Mouse (Mus musculus): ENCODE results near the gene Zfp683. TPM values are rescaled to one million over a fixed set of nuclear protein-coding genes. Genes with fewer than 3 reads are reported as not detected.

Gene Zfp683
- total RNA-seq, 1 experiment: not detected

DNA sequence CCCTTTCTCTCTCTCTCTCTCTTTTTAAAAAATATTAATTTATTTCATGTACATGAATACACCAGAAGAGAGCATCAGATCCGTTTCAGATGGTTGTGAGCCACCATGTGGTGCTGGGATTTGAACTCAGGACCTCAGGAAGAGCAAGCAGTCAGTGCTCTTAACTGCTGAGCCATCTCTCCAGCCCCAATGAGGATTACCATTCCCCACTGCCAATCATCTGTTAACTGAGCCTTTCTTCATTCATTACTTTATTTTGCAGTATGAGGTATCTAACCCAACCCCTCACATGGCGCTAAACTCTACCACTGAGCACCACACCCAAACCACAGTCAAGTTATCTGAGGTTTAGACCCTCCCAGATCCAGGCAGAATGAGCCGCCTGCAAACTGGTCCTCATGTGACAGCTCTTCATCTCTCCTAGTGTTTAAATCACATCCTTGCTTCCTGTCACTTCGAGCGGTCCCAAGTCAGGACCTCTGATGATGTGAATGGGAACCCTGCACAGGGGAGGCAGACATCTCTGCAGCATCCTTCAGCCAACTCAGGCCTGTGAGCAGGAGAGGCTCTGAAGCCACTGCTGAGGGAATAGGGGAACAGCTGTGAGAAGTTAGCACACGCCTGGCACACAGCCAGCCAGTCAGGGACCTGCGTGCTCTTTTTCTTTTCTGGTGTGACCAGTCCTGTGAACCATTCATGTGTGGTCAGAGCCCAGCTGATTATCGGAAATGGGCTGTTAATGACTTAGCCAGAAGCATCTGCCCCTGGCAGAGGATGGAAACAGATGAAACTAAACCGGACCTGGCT, 12.1 kb upstream of the Zfp683 start:
- Histone ChIP-seq H3K4me1 (ENCODE audit: control insufficient read depth in 2 of 2, insufficient read depth in 2 of 2, low read length in 2 of 2, poor library complexity in 1 of 2) (peaks cover 0 to 2% of the 10 kb centered on the region in 2 experiments; a peak in 1 of 4 replicates), H3K36me3 (ENCODE audit: control insufficient read depth, insufficient read depth, low read length, poor library complexity, severe bottlenecking) (no peaks in the 10 kb centered on the region), H3K4me3 (ENCODE audit: insufficient read depth in 1 of 2, low read depth in 1 of 2, low read length in 2 of 2, poor library complexity in 1 of 2, severe bottlenecking in 1 of 2) (no peak overlapping the region), H3K27ac (ENCODE audit: insufficient read depth, low read depth, low read length, poor library complexity, severe bottlenecking) (no peak overlapping the region), H3K9me3 (ENCODE audit: control insufficient read depth, insufficient read depth, low read depth, low read length) (peaks cover 2% of the 10 kb centered on the region; the same call in 1 of the 2 replicates), H3K9ac (ENCODE audit: insufficient read depth, low read depth, low read length, poor library complexity, severe bottlenecking) (no peak overlapping the region)
- TF ChIP-seq ZNF384 (IDR thresholded peaks at IDR 0.05; ENCODE audit: low read depth, low read length): no peak
- no peak for TF ChIP-seq CHD2 (IDR thresholded peaks at IDR 0.05; ENCODE audit: low read depth, low read length)
- no peak for TF ChIP-seq MAFK (IDR thresholded peaks at IDR 0.05; ENCODE audit: insufficient read depth, low read depth, low read length)
- TF ChIP-seq HCFC1 (IDR thresholded peaks at IDR 0.05; ENCODE audit: borderline replicate concordance, insufficient read depth, low read length): no peak
- TF ChIP-seq ZC3H11A (IDR thresholded peaks at IDR 0.05; ENCODE audit: borderline replicate concordance, low read depth, low read length): no peak
- no peak for DNase-seq (ENCODE audit: low read depth, low spot score)
- in situ Hi-C loops (cut with MboI; ENCODE audit: low sequenced_read_pairs in 2 of 2, unreplicated experiment in 2 of 2): no loop called here

GRCm38 (mm10) chr4:134043041-134043440, 10.6 kb upstream of the Zfp683 start:
- no peak overlapping the region for H3K4me3 ChIP-seq (ENCODE audit: insufficient read depth in 1 of 2, low read depth in 1 of 2, low read length in 2 of 2, poor library complexity in 1 of 2, severe bottlenecking in 1 of 2)
- H3K4me1 ChIP-seq (ENCODE audit: control insufficient read depth in 2 of 2, insufficient read depth in 2 of 2, low read length in 2 of 2, poor library complexity in 1 of 2): peaks cover 0 to 2% of the 10 kb centered on the region in 2 experiments; a peak in 1 of 4 replicates

DNA sequence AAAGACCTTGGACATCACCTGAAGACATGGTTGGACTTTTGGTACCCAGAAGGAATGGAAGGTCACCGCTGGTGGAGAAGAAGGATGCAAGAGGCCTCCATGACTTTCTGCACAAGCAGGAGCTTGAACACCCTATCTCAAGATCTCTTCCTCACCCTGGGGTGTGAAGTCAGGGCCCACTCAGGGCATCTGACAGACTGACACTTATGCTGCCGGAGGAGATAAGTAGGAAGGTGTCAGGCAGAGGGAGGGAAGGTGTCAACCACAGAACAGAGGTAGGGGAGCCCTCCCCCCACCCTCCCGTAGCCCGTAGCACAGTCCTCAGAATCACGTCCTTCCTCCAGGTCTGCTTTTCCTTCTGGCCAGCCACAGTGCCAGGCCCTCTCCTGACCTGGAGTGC, 6.0 kb upstream of the Zfp683 start:
- peaks cover 2% of the 10 kb centered on the region; the same call in 1 of the 2 replicates for H3K9me3 ChIP-seq (ENCODE audit: control insufficient read depth, insufficient read depth, low read depth, low read length)
- no peak overlapping the region for H3K27ac ChIP-seq (ENCODE audit: insufficient read depth, low read depth, low read length, poor library complexity, severe bottlenecking)
- H3K36me3 ChIP-seq (ENCODE audit: control insufficient read depth, insufficient read depth, low read length, poor library complexity, severe bottlenecking): no peaks in the 10 kb centered on the region
- no peak for DNase-seq (ENCODE audit: low read depth, low spot score)
- TF ChIP-seq MAFK (IDR thresholded peaks at IDR 0.05; ENCODE audit: insufficient read depth, low read depth, low read length) (no peak), HCFC1 (IDR thresholded peaks at IDR 0.05; ENCODE audit: borderline replicate concordance, insufficient read depth, low read length) (no peak), CHD2 (IDR thresholded peaks at IDR 0.05; ENCODE audit: low read depth, low read length) (no peak), ZC3H11A (IDR thresholded peaks at IDR 0.05; ENCODE audit: borderline replicate concordance, low read depth, low read length) (no peak), ZNF384 (IDR thresholded peaks at IDR 0.05; ENCODE audit: low read depth, low read length) (no peak)
- in situ Hi-C loops (cut with MboI; ENCODE audit: low sequenced_read_pairs in 2 of 2, unreplicated experiment in 2 of 2): no loop called here
- no peak overlapping the region for H3K4me3 ChIP-seq (ENCODE audit: insufficient read depth in 1 of 2, low read depth in 1 of 2, low read length in 2 of 2, poor library complexity in 1 of 2, severe bottlenecking in 1 of 2)
- H3K4me1 ChIP-seq (ENCODE audit: control insufficient read depth in 2 of 2, insufficient read depth in 2 of 2, low read length in 2 of 2, poor library complexity in 1 of 2): no peaks in the 10 kb centered on the region
- H3K9ac ChIP-seq (ENCODE audit: insufficient read depth, low read depth, low read length, poor library complexity, severe bottlenecking): no peak overlapping the region

More at GRCm38 (mm10) chr4:134043041-134043440, 10.6 kb upstream of the Zfp683 start:
- H3K9me3 ChIP-seq (ENCODE audit: control insufficient read depth, insufficient read depth, low read depth, low read length): peaks cover 2% of the 10 kb centered on the region; the same call in 1 of the 2 replicates
- no peak for TF ChIP-seq ZNF384 (IDR thresholded peaks at IDR 0.05; ENCODE audit: low read depth, low read length)
- no peak for TF ChIP-seq MAFK (IDR thresholded peaks at IDR 0.05; ENCODE audit: insufficient read depth, low read depth, low read length)
- no peak for TF ChIP-seq HCFC1 (IDR thresholded peaks at IDR 0.05; ENCODE audit: borderline replicate concordance, insufficient read depth, low read length)
- TF ChIP-seq ZC3H11A (IDR thresholded peaks at IDR 0.05; ENCODE audit: borderline replicate concordance, low read depth, low read length): no peak
- TF ChIP-seq CHD2 (IDR thresholded peaks at IDR 0.05; ENCODE audit: low read depth, low read length): no peak
- DNase-seq (ENCODE audit: low read depth, low spot score): no peak
- H3K27ac ChIP-seq (ENCODE audit: insufficient read depth, low read depth, low read length, poor library complexity, severe bottlenecking): no peak overlapping the region
- H3K36me3 ChIP-seq (ENCODE audit: control insufficient read depth, insufficient read depth, low read length, poor library complexity, severe bottlenecking): no peaks in the 10 kb centered on the region
- H3K9ac ChIP-seq (ENCODE audit: insufficient read depth, low read depth, low read length, poor library complexity, severe bottlenecking): no peak overlapping the region
- in situ Hi-C loops (cut with MboI; ENCODE audit: low sequenced_read_pairs in 2 of 2, unreplicated experiment in 2 of 2): no loop called here

DNA sequence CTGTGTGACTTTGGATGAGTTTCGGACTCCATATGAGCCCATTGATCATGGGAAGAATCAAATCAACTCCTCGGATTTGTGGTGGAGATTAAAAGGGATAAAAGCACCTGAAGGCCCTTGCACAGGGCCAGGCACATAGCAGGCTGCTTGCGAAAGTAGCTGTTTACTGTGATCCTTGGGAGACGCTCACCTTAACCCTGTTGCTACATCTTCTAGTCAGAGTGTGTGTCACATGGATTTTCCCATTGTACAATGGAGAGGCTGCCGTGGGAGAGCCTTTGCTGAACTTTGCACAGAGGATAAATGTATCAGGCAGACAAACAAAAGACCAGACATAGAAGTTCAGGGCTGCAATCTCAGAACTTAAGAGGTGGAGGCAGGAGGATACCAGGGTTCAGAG, 1.7 kb upstream of the Zfp683 start:
- Histone ChIP-seq H3K27ac (ENCODE audit: insufficient read depth, low read depth, low read length, poor library complexity, severe bottlenecking) (no peak overlapping the region), H3K9ac (ENCODE audit: insufficient read depth, low read depth, low read length, poor library complexity, severe bottlenecking) (no peak overlapping the region), H3K9me3 (ENCODE audit: control insufficient read depth, insufficient read depth, low read depth, low read length) (no peaks in the 10 kb centered on the region), H3K4me1 (ENCODE audit: control insufficient read depth in 2 of 2, insufficient read depth in 2 of 2, low read length in 2 of 2, poor library complexity in 1 of 2) (no peaks in the 10 kb centered on the region; a peak in 1 of 4 replicates), H3K4me3 (ENCODE audit: insufficient read depth in 1 of 2, low read depth in 1 of 2, low read length in 2 of 2, poor library complexity in 1 of 2, severe bottlenecking in 1 of 2) (no peak overlapping the region), H3K36me3 (ENCODE audit: control insufficient read depth, insufficient read depth, low read length, poor library complexity, severe bottlenecking) (no peaks in the 10 kb centered on the region)
- DNase-seq (ENCODE audit: low read depth, low spot score): no peak
- in situ Hi-C loops (cut with MboI; ENCODE audit: low sequenced_read_pairs in 2 of 2, unreplicated experiment in 2 of 2): no loop called here
- TF ChIP-seq MAFK (IDR thresholded peaks at IDR 0.05; ENCODE audit: insufficient read depth, low read depth, low read length): no peak
- no peak for TF ChIP-seq CHD2 (IDR thresholded peaks at IDR 0.05; ENCODE audit: low read depth, low read length)

Data from ES-E14 (cell line).